ENCODE assay signal across 16 mouse cellular contexts in genomic region chr9:96699276-96700035, GRCm38 (mm10). TPM values are rescaled to one million over a fixed set of nuclear protein-coding genes. Genes with fewer than 3 reads are reported as not detected.
A peak's percentile ranks its signal among the peaks of the same experiment; 100 is the strongest.
DNase-seq lines count a peak whose midpoint lies in the region; ATAC-seq and TF ChIP-seq lines count a peak whose summit lies in the region.
"Had no signal": no experiment of that assay in that cellular context is flagged by ENCODE, and none has a peak within 500 bp of the region (broad histone marks: within the 10 kb centered on the region; RNA-seq: fewer than 3 reads in every experiment).

No protein-coding gene starts in this region.

- H3K9me3 ChIP-seq in heart, embryonic 12.5 days (replicated peaks): peaks cover 8% of the 10 kb centered on the region
- H3K9me3 ChIP-seq in lung, embryonic 14.5 days (ENCODE audit: low read depth, low read length): peaks cover 6% of the 10 kb centered on the region; the same call in 1 of the 2 replicates
- H3K9me3 ChIP-seq: limb, embryonic 15.5 days had no signal

- CTCF ChIA-PET in Patski (lab: Charles Lee): no interaction called here

- H3K4me2 ChIP-seq in heart, embryonic 12.5 days: no peak overlapping the region
- H3K4me2 ChIP-seq in lung, embryonic 14.5 days: no peak overlapping the region
- H3K4me2 ChIP-seq: heart, embryonic 11.5 days; limb, embryonic 15.5 days had no signal

- H3K4me1 ChIP-seq in heart, embryonic 12.5 days (replicated peaks): peaks cover 28% of the 10 kb centered on the region
- H3K4me1 ChIP-seq in lung, embryonic 14.5 days (ENCODE audit: insufficient read depth): no peaks in the 10 kb centered on the region

- H3K27me3 ChIP-seq in heart, embryonic 12.5 days (replicated peaks): no peaks in the 10 kb centered on the region
- H3K27me3 ChIP-seq in lung, embryonic 14.5 days (ENCODE audit: insufficient read depth, low read length): no peaks in the 10 kb centered on the region
- H3K27me3 ChIP-seq in Patski: no peaks in the 10 kb centered on the region
- H3K27me3 ChIP-seq: limb, embryonic 15.5 days had no signal

- ATAC-seq in heart, embryonic 12.5 days (ENCODE audit: insufficient number of reproducible peaks, low FRiP score): no peak
- ATAC-seq in lung, embryonic 14.5 days (ENCODE audit: insufficient read depth): no peak
- ATAC-seq in Patski: no peak
- ATAC-seq: forebrain, embryonic 14.5 days; inflammation-experienced regulatory T-cells, adult 6 months had no signal

- H3K9ac ChIP-seq in heart, embryonic 12.5 days: no peak overlapping the region
- no peak overlapping the region for H3K9ac ChIP-seq in lung, embryonic 14.5 days
- H3K9ac ChIP-seq: limb, embryonic 15.5 days had no signal

- no peak overlapping the region for H3K4me3 ChIP-seq in heart, embryonic 12.5 days
- no peak overlapping the region for H3K4me3 ChIP-seq in lung, embryonic 14.5 days (ENCODE audit: low read depth, low read length)
- H3K4me3 ChIP-seq: limb, embryonic 15.5 days had no signal

- peak; percentile 22 for DNase-seq in heart, adult 11 months
- DNase-seq in lung, embryonic 14.5 days: no peak
- DNase-seq in lung, postnatal 36 days: no peak
- DNase-seq in Patski (ENCODE audit: low read depth, low spot score) (no peak), adipocyte (ENCODE audit: low spot score) (no peak)
- no peak for DNase-seq in frontal cortex, adult 2 months (ENCODE audit: extremely low spot score in 1 of 2, low spot score in 1 of 2)
- DNase-seq: adrenal gland, adult 8-10 months; cerebellum, postnatal 10 days; embryo, embryonic 11 days; gastrocnemius, postnatal 25 days; heart, postnatal 4 days had no signal

- peaks cover 52% of the 10 kb centered on the region for H3K36me3 ChIP-seq in heart, embryonic 12.5 days
- peaks cover 18% of the 10 kb centered on the region; the same call in 1 of the 2 replicates for H3K36me3 ChIP-seq in lung, embryonic 14.5 days (ENCODE audit: insufficient read depth)

- WGBS in heart, embryonic 12.5 days: 96% methylated on average over 6 of the region's 6 CpGs
- WGBS in lung, embryonic 14.5 days: 96% methylated on average over 6 of the region's 6 CpGs

- in situ Hi-C loops in Patski (cut with MboI; ENCODE audit: low pct_unique_long_range_greater_than_20kb): no loop called here

- POLR2A ChIA-PET in Patski (lab: Charles Lee): interaction anchor here (0.6 kb wide), 1 partner anchor 14 kb away, joined by 6 read pairs; no protein-coding TSS in a partner anchor

- H3K27ac ChIP-seq in heart, embryonic 12.5 days (ENCODE audit: poor library complexity, severe bottlenecking): no peak overlapping the region
- no peak overlapping the region for H3K27ac ChIP-seq in lung, embryonic 14.5 days (ENCODE audit: low read depth)
- H3K27ac ChIP-seq: limb, embryonic 15.5 days had no signal

- peak; percentile 40; the same call in 1 of the 2 replicates for TF ChIP-seq CTCF in lung, embryonic 14.5 days (IDR thresholded peaks at IDR 0.05; ENCODE audit: low read depth)
- TF ChIP-seq CTCF in Patski (IDR thresholded peaks at IDR 0.05): peak; percentile 68

RNA-seq across cellular contexts. Expression of gene Zbtb38, which starts 53.2 kb away (rescaled TPM):
- polyA plus RNA-seq in heart, embryonic 12.5 days (2016; fragmentation: Nextera tagmentation; extraction: Ambion mirVana): 31.3 and 32.1 TPM in 2 replicates
- polyA plus RNA-seq in lung, embryonic 14.5 days (2014; fragmentation: Nextera tagmentation; extraction: Ambion mirVana): 24.5 and 24.6 TPM in 2 replicates
- 59.2 TPM for polyA plus RNA-seq in Patski (2021)
- polyA plus RNA-seq in frontal cortex, adult 2 months (2012; rRNA removed): 19.0 and 20.5 TPM in 2 replicates
